Comparison of ENCODE assay signal across 8 mouse cellular contexts in genomic region chr19:8988346-8989065, GRCm38 (mm10). TPM values are rescaled to one million over a fixed set of nuclear protein-coding genes. Genes with fewer than 3 reads are reported as not detected.
A peak's percentile ranks its signal among the peaks of the same experiment; 100 is the strongest.
DNase-seq lines count a peak whose midpoint lies in the region; ATAC-seq and TF ChIP-seq lines count a peak whose summit lies in the region.

No protein-coding gene starts in this region.

- peaks cover 72% of the 10 kb centered on the region for H3K4me1 ChIP-seq in G1E (ENCODE audit: insufficient read depth, low read depth, low read length)
- peaks cover 68% of the 10 kb centered on the region for H3K4me1 ChIP-seq in hindbrain, embryonic 10.5 days (replicated peaks)
- peaks cover 51% of the 10 kb centered on the region for H3K4me1 ChIP-seq in liver, embryonic 13.5 days (replicated peaks)

- H3K4me3 ChIP-seq in G1E (ENCODE audit: low read depth, low read length) = peak overlapping the region; percentile 75; the same call in 1 of the 2 replicates
- peak overlapping the region; percentile 70 for H3K4me3 ChIP-seq in hindbrain, embryonic 10.5 days
- H3K4me3 ChIP-seq in liver, embryonic 13.5 days (replicated peaks) = peak overlapping the region; percentile 61

- H3K4me2 ChIP-seq in liver, embryonic 13.5 days = peak overlapping the region; percentile 85

- H3K27ac ChIP-seq in hindbrain, embryonic 10.5 days = peak overlapping the region; percentile 86; the same call in 1 of the 2 replicates
- no peak overlapping the region for H3K27ac ChIP-seq in liver, embryonic 13.5 days

- DNase-seq in adrenal gland, adult 8-10 months = peak; percentile 33
- DNase-seq in adrenal gland, adult (ENCODE audit: inconsistent age in 2 of 2, low spot score in 1 of 2) = no peak
- no peak for DNase-seq in G1E (ENCODE audit: low spot score)
- no peak for DNase-seq in hindbrain, embryonic 10.5 days (ENCODE audit: low spot score)
- no peak for DNase-seq in liver, embryonic 13.5 days
- DNase-seq in frontal cortex, adult 2 months (ENCODE audit: extremely low spot score in 1 of 2, low spot score in 1 of 2) = no peak
- no peak for DNase-seq in spleen, adult 18-20 months
- no peak for DNase-seq in layer of hippocampus, adult 18-20 months (ENCODE audit: low spot score in 2 of 2)

- ATAC-seq in G1E (ENCODE audit: extremely low read depth, insufficient number of reproducible peaks, low FRiP score, poor library complexity, severe bottlenecking) = no peak
- ATAC-seq in liver, embryonic 13.5 days (ENCODE audit: low read depth) = no peak

- 0 out of 2 replicates have a peak overlapping the region, but pooled peaks have one; percentile 63 for H3K9ac ChIP-seq in liver, embryonic 13.5 days

- WGBS in hindbrain, embryonic 10.5 days = 8% methylated on average over 15 of the region's 15 CpGs
- 31% methylated on average over 15 of the region's 15 CpGs for WGBS in liver, embryonic 13.5 days (ENCODE audit: insufficient replicate concordance)

- H3K9me3 ChIP-seq in G1E (replicated peaks) = no peaks in the 10 kb centered on the region
- H3K9me3 ChIP-seq in hindbrain, embryonic 10.5 days = no peaks in the 10 kb centered on the region
- H3K9me3 ChIP-seq in liver, embryonic 13.5 days (replicated peaks) = no peaks in the 10 kb centered on the region

- peaks cover 19% of the 10 kb centered on the region for H3K27me3 ChIP-seq in G1E (ENCODE audit: insufficient read depth, low read length)
- peaks cover 60% of the 10 kb centered on the region for H3K27me3 ChIP-seq in hindbrain, embryonic 10.5 days (ENCODE audit: insufficient read depth, poor library complexity, severe bottlenecking)
- H3K27me3 ChIP-seq in liver, embryonic 13.5 days = peaks cover 63% of the 10 kb centered on the region

- TF ChIP-seq CTCF in G1E (IDR thresholded peaks at IDR 0.05; ENCODE audit: low read depth, low read length) = no peak

- peaks cover 4% of the 10 kb centered on the region for H3K36me3 ChIP-seq in G1E (replicated peaks)
- H3K36me3 ChIP-seq in hindbrain, embryonic 10.5 days = no peaks in the 10 kb centered on the region
- H3K36me3 ChIP-seq in liver, embryonic 13.5 days = no peaks in the 10 kb centered on the region

RNA-seq across cellular contexts. Expression of gene Ahnak, which starts 0.6 kb away (rescaled TPM):
- total RNA-seq in adrenal gland, adult 8-10 months (2022) = 100 to 1,000 TPM; 122 to 227 (median 158) TPM
- total RNA-seq in G1E (2014; fragmentation: Nextera tagmentation) (22.4 and 27.8 TPM in 2 replicates), G1E (2017) (100 and 124 TPM in 2 replicates)
- 5.9 and 10.4 TPM in 2 replicates for polyA plus RNA-seq in G1E (2012)
- polyA plus RNA-seq in hindbrain, embryonic 10.5 days (2016; fragmentation: Nextera tagmentation; extraction: Ambion mirVana) = 8.1 and 11.0 TPM in 2 replicates
- 1.4 and 1.6 TPM in 2 replicates for polyA plus RNA-seq in liver, embryonic 13.5 days (2015; fragmentation: Nextera tagmentation; extraction: Ambion mirVana)
- polyA plus RNA-seq in frontal cortex, adult 2 months (2012; rRNA removed) = 6.8 and 7.5 TPM in 2 replicates
- 10 to 100 TPM; 18.1 to 19.9 TPM for total RNA-seq in layer of hippocampus, adult 18-20 months (2021)

RNA-seq across cellular contexts. Expression of gene Eef1g, which starts 21.7 kb away (rescaled TPM):
- 100 to 1,000 TPM; 306 to 355 (median 328) TPM for total RNA-seq in adrenal gland, adult 8-10 months (2022)
- total RNA-seq in G1E (2014; fragmentation: Nextera tagmentation) (955 and 998 TPM in 2 replicates), G1E (2017) (647 and 686 TPM in 2 replicates)
- 112 and 237 TPM in 2 replicates for polyA plus RNA-seq in G1E (2012)
- 402 and 497 TPM in 2 replicates for polyA plus RNA-seq in hindbrain, embryonic 10.5 days (2016; fragmentation: Nextera tagmentation; extraction: Ambion mirVana)
- 298 and 320 TPM in 2 replicates for polyA plus RNA-seq in liver, embryonic 13.5 days (2015; fragmentation: Nextera tagmentation; extraction: Ambion mirVana)
- polyA plus RNA-seq in frontal cortex, adult 2 months (2012; rRNA removed) = 257 and 281 TPM in 2 replicates
- 100 to 1,000 TPM; 257 to 269 TPM for total RNA-seq in layer of hippocampus, adult 18-20 months (2021)

RNA-seq across cellular contexts. Expression of gene Tut1, which starts 34.9 kb away (rescaled TPM):
- total RNA-seq in adrenal gland, adult 8-10 months (2022) = 10 to 100 TPM; 22.9 to 31.9 (median 26.8) TPM
- 17.8 and 25.6 TPM in 2 replicates for total RNA-seq in G1E (2014; fragmentation: Nextera tagmentation)
- total RNA-seq in G1E (2017) = 32.3 and 37.3 TPM in 2 replicates
- 60.9 and 74.1 TPM in 2 replicates for polyA plus RNA-seq in G1E (2012)
- 39.3 and 41.2 TPM in 2 replicates for polyA plus RNA-seq in hindbrain, embryonic 10.5 days (2016; fragmentation: Nextera tagmentation; extraction: Ambion mirVana)
- polyA plus RNA-seq in liver, embryonic 13.5 days (2015; fragmentation: Nextera tagmentation; extraction: Ambion mirVana) = 18.7 and 20.2 TPM in 2 replicates
- polyA plus RNA-seq in frontal cortex, adult 2 months (2012; rRNA removed) = 19.6 and 20.5 TPM in 2 replicates
- 10 to 100 TPM; 21.9 to 22.5 TPM for total RNA-seq in layer of hippocampus, adult 18-20 months (2021)

RNA-seq across cellular contexts. Expression of gene Mta2, which starts 46.8 kb away (rescaled TPM):
- 100 to 1,000 TPM in 2 of 4 experiments, 10 to 100 TPM in 2; 83.4 to 133 (median 102) TPM for total RNA-seq in adrenal gland, adult 8-10 months (2022)
- total RNA-seq in G1E (2014; fragmentation: Nextera tagmentation) (183 and 186 TPM in 2 replicates), G1E (2017) (166 and 177 TPM in 2 replicates)
- polyA plus RNA-seq in G1E (2012) = 67.7 and 76.9 TPM in 2 replicates
- polyA plus RNA-seq in hindbrain, embryonic 10.5 days (2016; fragmentation: Nextera tagmentation; extraction: Ambion mirVana) = 178 and 184 TPM in 2 replicates
- 99.5 and 114 TPM in 2 replicates for polyA plus RNA-seq in liver, embryonic 13.5 days (2015; fragmentation: Nextera tagmentation; extraction: Ambion mirVana)
- polyA plus RNA-seq in frontal cortex, adult 2 months (2012; rRNA removed) = 27.6 and 31.0 TPM in 2 replicates
- total RNA-seq in layer of hippocampus, adult 18-20 months (2021) = 10 to 100 TPM; 51.6 to 53.4 TPM

RNA-seq across cellular contexts. Expression of gene Eml3, which starts 59.2 kb away (rescaled TPM):
- total RNA-seq in adrenal gland, adult 8-10 months (2022) = 10 to 100 TPM; 57.9 to 87.6 (median 79.6) TPM
- total RNA-seq in G1E (2014; fragmentation: Nextera tagmentation) (24.7 and 26.3 TPM in 2 replicates), G1E (2017) (40.1 and 42.5 TPM in 2 replicates)
- 111 and 114 TPM in 2 replicates for polyA plus RNA-seq in G1E (2012)
- 21.3 and 24.9 TPM in 2 replicates for polyA plus RNA-seq in hindbrain, embryonic 10.5 days (2016; fragmentation: Nextera tagmentation; extraction: Ambion mirVana)
- polyA plus RNA-seq in liver, embryonic 13.5 days (2015; fragmentation: Nextera tagmentation; extraction: Ambion mirVana) = 14.4 and 15.2 TPM in 2 replicates
- polyA plus RNA-seq in frontal cortex, adult 2 months (2012; rRNA removed) = 13.9 and 14.1 TPM in 2 replicates
- total RNA-seq in layer of hippocampus, adult 18-20 months (2021) = 10 to 100 TPM in 1 of 2 experiments, 1 to 10 TPM in 1; 9.8 to 10.4 TPM
